Mouse (Mus musculus) lung, embryonic 16.5 days (tissue): ENCODE data around the gene Cited2. TPM values are rescaled to one million over a fixed set of nuclear protein-coding genes. Genes with fewer than 3 reads are reported as not detected.

Source experiments
- ATAC-seq: fragments of 200-750 bp; cut with Nextera tagmentation; 2 replicates; pipeline ENCODE4 v1.8.0; 2017; ENCODE audit warnings: low read depth, mild to moderate bottlenecking, moderate library complexity
- H3K27ac ChIP-seq: fragments of 300-500 bp; sonication (generic); 2 replicates; pipeline ENCODE4 v1.5.1; 2014; ENCODE audit warnings: mild to moderate bottlenecking, control low read depth, low read length
- H3K27me3 ChIP-seq: fragments of 300-500 bp; sonication (generic); 2 replicates; pipeline ENCODE4 v1.6.1; 2014; ENCODE audit warnings: low read depth, low read length, mixed read lengths; ENCODE audit not compliant: control insufficient read depth, insufficient read depth
- H3K36me3 ChIP-seq: fragments of 300-500 bp; sonication (generic); 2 replicates; pipeline ENCODE4 v1.6.1; 2014; ENCODE audit warnings: low read length; ENCODE audit not compliant: control insufficient read depth, insufficient read depth
- H3K4me1 ChIP-seq: fragments of 300-500 bp; sonication (generic); replicated peaks from 2 replicates; pipeline ENCODE4 v1.6.1; 2014; ENCODE audit warnings: low read length, mixed read lengths; ENCODE audit not compliant: control insufficient read depth, insufficient read depth
- H3K4me2 ChIP-seq: fragments of 300-500 bp; sonication (generic); 2 replicates; pipeline ENCODE4 v1.6.1; 2014; ENCODE audit warnings: low read depth, low read length, control low read depth
- H3K4me3 ChIP-seq: fragments of 300-500 bp; sonication (generic); 2 replicates; pipeline ENCODE4 v1.5.1; 2014; ENCODE audit warnings: mild to moderate bottlenecking, low read length, control low read depth
- H3K9ac ChIP-seq: fragments of 300-500 bp; sonication (generic); 2 replicates; pipeline ENCODE4 v1.6.1; 2014; ENCODE audit warnings: low read length, control low read depth
- H3K9me3 ChIP-seq: fragments of 300-500 bp; sonication (generic); 2 replicates; pipeline ENCODE4 v1.6.1; 2016; ENCODE audit warnings: low read length; ENCODE audit not compliant: control insufficient read depth
- WGBS: fragments of 180-500 bp; shearing (Covaris S2); extraction: QIAGEN DNeasy Blood & Tissue Kit; methylation state at CpG from one replicate; pipeline ENCODE4 v1.1.7; 2014; 5-methylcytosine and 5-hydroxymethylcytosine counted together
- polyA plus RNA-seq: library from polyadenylated mRNA; unstranded; fragments of >200 nt; fragmentation: Nextera tagmentation; extraction: Ambion mirVana; gene quantifications from 2 replicates; pipeline ENCODE4 v1.2.1, GENCODE M21; 2015

The Cited2 gene
- polyA plus RNA-seq, 1 experiment from 2014 or later, result 37.8 TPM

DNA sequence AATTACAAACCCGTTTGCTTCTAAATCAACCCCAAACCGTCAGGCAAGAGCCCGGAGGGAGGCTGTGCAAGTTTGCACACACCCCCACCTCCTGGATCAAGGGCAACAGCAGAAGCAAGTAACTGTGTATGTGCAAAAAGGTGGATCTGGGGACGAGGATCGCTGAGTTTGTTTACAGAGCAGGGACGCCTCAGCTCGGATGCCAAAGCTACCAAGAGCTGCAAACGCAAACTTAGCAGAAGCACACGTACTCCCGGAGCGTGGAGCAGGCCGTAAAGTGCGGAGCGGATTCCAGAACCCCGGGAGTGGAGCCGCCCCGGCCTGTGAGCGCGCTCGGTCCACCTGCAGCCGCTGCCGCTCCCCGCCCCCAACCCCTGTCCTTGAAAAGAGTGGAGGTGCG lies 860 bp upstream of the Cited2 start:
- Histone ChIP-seq H3K9ac (peak overlapping the region; percentile 96), H3K36me3 (no peaks in the 10 kb centered on the region), H3K4me2 (peak overlapping the region; percentile 75), H3K9me3 (no peaks in the 10 kb centered on the region), H3K27me3 (no peaks in the 10 kb centered on the region), H3K4me1 (peaks cover 18% of the 10 kb centered on the region), H3K27ac (peak overlapping the region; percentile 100), H3K4me3 (peak overlapping the region; percentile 93)
- under 1% methylated on average over 24 of the region's 24 CpGs for WGBS
- peak; percentile 79 for ATAC-seq

DNA sequence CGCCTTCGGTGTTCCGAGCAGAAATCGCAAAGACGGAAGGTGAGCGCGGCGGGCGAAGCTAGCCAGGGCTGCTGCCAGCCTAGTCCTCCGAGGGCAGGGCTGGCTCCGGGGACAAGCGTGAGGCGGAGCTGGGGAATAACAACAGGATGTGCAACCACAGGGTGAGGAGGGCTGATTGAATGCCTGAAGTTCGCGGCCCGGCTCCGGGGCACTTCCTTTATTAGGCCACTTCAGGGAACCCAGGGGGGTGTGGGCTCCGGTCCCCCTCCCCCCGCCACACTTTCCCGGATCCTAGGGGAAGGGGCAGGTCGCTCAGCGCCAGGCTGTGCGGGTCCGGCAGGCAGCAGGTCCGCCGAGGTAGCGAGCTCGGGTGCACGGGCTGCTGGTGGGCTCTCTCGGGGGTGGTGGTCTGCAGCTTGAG lies 413 bp downstream of the Cited2 start:
- peak overlapping the region; percentile 100 for H3K27ac ChIP-seq
- H3K9me3 ChIP-seq, result no peaks in the 10 kb centered on the region
- no peaks in the 10 kb centered on the region for H3K27me3 ChIP-seq
- H3K36me3 ChIP-seq, result no peaks in the 10 kb centered on the region
- peak overlapping the region; percentile 93 for H3K4me3 ChIP-seq
- peak; percentile 50 for ATAC-seq
- H3K4me2 ChIP-seq, result peak overlapping the region; percentile 79
- peaks cover 28% of the 10 kb centered on the region for H3K4me1 ChIP-seq
- H3K9ac ChIP-seq, result peak overlapping the region; percentile 96
- under 1% methylated on average over 30 of the region's 30 CpGs for WGBS

DNA sequence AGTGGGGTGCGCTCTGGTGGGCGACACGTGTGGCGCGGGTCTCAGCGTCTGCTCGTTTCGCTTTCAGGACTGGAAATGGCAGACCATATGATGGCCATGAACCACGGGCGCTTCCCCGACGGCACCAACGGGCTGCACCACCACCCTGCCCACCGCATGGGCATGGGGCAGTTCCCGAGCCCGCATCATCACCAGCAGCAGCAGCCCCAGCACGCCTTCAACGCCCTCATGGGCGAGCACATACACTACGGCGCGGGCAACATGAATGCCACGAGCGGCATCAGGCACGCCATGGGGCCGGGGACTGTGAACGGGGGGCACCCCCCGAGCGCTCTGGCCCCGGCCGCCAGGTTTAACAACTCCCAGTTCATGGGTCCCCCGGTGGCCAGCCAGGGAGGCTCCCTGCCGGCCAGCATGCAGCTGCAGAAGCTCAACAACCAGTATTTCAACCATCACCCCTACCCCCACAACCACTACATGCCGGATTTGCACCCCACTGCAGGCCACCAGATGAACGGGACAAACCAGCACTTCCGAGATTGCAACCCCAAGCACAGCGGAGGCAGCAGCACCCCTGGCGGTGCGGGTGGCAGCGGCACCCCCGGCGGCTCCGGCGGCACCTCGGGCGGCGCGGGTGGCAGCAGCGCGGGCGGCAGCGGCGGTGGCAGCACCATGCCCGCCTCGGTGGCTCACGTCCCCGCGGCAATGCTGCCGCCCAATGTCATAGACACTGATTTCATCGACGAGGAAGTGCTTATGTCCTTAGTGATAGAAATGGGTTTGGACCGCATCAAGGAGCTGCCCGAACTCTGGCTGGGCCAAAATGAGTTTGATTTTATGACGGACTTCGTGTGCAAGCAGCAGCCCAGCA lies 1.1 kb downstream of the Cited2 start:
- no peaks in the 10 kb centered on the region for H3K27me3 ChIP-seq
- H3K36me3 ChIP-seq, result no peaks in the 10 kb centered on the region
- H3K27ac ChIP-seq, result peak overlapping the region; percentile 100
- H3K9me3 ChIP-seq, result no peaks in the 10 kb centered on the region
- peak overlapping the region; percentile 96 for H3K9ac ChIP-seq
- peak overlapping the region; percentile 79 for H3K4me2 ChIP-seq
- ATAC-seq, result peak; percentile 15
- H3K4me1 ChIP-seq, result peaks cover 28% of the 10 kb centered on the region
- WGBS, result under 1% methylated on average over 62 of the region's 65 CpGs
- peak overlapping the region; percentile 93 for H3K4me3 ChIP-seq

DNA sequence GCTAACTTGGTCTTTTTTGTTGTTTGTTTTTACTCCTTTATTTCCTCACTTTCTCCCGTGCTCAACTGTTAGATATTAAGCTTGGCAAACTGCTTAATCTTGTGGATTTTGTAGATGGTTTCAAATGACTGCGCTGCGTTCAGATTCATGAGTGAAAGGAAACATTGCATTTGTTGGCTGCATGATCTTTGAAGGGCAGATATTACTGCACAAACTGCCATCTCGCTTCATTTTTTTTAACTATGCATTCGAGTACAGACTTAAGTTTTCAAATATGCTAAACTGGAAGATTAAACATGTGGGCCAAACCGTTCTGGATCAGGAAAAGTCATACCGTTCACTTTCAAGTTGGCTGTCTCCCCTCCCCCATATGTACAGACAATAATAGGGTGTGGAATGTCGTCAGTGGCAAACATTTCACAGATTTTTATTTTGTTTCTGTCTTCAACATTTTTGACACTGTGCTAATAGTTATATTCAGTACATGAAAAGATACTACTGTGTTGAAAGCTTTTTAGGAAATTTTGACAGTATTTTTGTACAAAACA lies 2.1 kb downstream of the Cited2 start:
- peaks cover 28% of the 10 kb centered on the region for H3K4me1 ChIP-seq
- H3K27me3 ChIP-seq, result no peaks in the 10 kb centered on the region
- H3K27ac ChIP-seq, result no peak overlapping the region; the same call in 1 of the 2 replicates
- no peaks in the 10 kb centered on the region for H3K36me3 ChIP-seq
- ATAC-seq, result no peak
- H3K4me2 ChIP-seq, result peak overlapping the region; percentile 79
- H3K4me3 ChIP-seq, result peak overlapping the region; percentile 93
- 17% methylated on average over 8 of the region's 8 CpGs for WGBS
- H3K9me3 ChIP-seq, result no peaks in the 10 kb centered on the region
- H3K9ac ChIP-seq, result peak overlapping the region; percentile 38

DNA sequence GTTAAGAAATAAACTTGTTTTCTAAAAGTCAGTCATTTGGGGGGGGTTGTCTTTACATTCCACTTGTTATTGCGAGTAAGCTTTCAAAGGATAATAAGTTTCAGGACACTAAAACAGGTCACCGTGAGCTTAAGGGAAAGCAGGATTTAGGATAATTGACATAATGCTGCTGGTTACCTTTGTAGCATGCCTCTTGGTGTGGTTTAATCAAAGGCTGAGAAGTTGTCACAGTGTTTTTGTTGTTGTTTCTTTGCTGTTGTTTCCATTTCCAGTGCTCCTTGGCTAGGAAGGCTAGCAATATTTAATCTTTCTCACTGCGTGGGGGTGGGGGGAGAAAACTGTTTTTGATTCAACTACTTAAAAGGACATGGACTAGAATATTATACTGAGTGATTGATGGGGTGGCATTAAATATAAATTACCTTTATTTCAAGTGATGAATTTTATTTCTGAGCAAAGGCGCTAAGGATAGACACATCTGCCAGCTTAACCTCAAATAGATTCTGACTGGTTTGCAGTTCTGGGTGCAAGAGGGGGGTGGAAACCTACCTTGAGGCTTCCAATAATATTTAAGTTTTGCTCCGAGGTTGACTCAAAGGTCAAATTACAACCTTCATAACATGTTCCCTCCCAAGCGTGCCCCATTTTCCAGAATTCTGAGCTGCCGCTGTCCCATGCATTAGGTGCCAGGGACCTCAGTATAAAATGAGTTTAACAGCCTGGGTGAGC lies 2.8 kb downstream of the Cited2 start:
- Histone ChIP-seq H3K9me3 (no peaks in the 10 kb centered on the region), H3K4me1 (peaks cover 26% of the 10 kb centered on the region), H3K27me3 (no peaks in the 10 kb centered on the region), H3K4me2 (peak overlapping the region; percentile 45), H3K4me3 (peak overlapping the region; percentile 25), H3K36me3 (no peaks in the 10 kb centered on the region), H3K27ac (no peak overlapping the region), H3K9ac (no peak overlapping the region)
- WGBS, result 59% methylated on average over 7 of the region's 7 CpGs
- no peak for ATAC-seq

DNA sequence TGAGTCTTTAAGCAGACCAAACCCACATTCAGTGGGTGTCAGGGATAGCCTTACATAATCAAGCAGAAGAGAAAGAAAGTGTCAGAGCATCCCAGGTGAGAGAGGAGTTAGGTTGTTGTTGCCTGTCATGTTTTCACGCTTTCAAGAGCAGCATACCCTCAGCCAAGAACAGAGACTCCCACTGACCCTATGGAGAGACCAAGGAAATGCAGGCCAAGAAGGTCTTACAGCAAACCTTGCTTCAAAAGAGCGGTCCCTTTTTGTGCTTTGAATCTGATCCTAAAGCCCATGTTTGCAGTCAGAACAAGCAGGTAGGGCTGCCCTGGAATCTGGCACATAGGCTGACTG lies 3.3 kb downstream of the Cited2 start:
- peak overlapping the region; percentile 45 for H3K4me2 ChIP-seq
- ATAC-seq, result no peak
- H3K9me3 ChIP-seq, result no peaks in the 10 kb centered on the region
- no peak overlapping the region for H3K9ac ChIP-seq
- 69% methylated on average over 2 of the region's 2 CpGs for WGBS
- no peak overlapping the region for H3K4me3 ChIP-seq
- no peaks in the 10 kb centered on the region for H3K36me3 ChIP-seq
- peaks cover 23% of the 10 kb centered on the region for H3K4me1 ChIP-seq
- no peaks in the 10 kb centered on the region for H3K27me3 ChIP-seq
- H3K27ac ChIP-seq, result 0 out of 2 replicates have a peak overlapping the region, but pooled peaks have one; percentile 9

DNA sequence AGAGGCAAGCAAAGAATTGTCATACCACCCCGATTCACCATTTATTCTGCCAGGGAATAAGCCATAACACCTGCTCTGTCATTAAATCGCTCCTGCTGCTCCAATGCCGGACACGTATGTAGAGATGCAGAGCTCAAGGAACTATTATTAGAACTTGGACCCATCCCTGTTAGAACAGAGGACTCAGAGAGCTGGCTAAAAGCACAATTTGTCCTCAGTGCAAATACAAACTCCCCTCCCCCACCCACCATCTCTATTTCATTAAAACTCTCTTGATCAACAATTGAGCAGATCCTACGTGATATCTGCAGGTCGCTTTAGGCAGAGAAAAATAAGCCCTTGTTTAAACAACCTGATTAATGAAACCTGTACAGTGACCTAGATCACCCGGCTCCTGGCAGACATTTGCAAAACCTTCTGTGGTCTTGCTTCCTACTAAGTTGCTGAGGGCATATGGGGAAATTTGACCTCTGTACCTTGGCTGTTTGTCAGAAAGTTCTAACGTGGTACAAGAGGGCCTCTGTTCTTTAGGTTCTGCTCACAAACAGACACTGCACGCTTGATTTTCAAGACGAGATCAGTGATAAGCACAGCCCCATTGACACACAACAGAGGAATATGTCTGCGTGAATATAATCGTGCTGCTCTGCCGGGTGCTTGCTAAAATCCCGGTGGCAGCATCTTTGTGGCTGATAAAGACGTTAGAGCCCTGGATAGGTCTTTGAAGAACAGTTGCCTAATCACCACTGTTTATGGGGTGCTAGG lies 4.3 kb downstream of the Cited2 start:
- WGBS, result 15% methylated on average over 15 of the region's 15 CpGs
- no peak for ATAC-seq
- Histone ChIP-seq H3K9ac (no peak overlapping the region), H3K4me3 (no peak overlapping the region), H3K36me3 (no peaks in the 10 kb centered on the region), H3K9me3 (no peaks in the 10 kb centered on the region), H3K4me1 (peaks cover 23% of the 10 kb centered on the region), H3K4me2 (peak overlapping the region; percentile 17; the same call in 1 of the 2 replicates), H3K27me3 (no peaks in the 10 kb centered on the region), H3K27ac (peak overlapping the region; percentile 53)

DNA sequence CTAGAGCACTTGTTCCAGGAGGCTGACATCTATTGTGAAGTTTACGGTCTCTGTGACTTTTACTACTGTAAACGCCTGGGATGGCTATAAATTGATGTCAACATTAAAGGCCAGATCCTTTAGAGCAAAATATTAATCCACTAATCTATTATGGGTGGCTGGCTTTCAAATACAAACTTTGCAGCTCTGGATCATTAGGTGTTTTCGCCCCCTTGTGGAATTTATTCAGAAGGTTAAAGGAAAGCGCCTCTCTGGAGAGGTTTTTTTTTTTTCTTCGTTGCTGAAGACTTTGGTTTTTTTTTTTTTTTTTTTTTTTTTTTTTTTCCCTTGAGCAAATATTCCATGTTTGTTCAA lies 4.9 kb downstream of the Cited2 start:
- Histone ChIP-seq H3K9me3 (no peaks in the 10 kb centered on the region), H3K4me1 (peaks cover 23% of the 10 kb centered on the region), H3K9ac (no peak overlapping the region), H3K4me3 (no peak overlapping the region), H3K27me3 (no peaks in the 10 kb centered on the region), H3K4me2 (peak overlapping the region; percentile 17; the same call in 1 of the 2 replicates), H3K27ac (peak overlapping the region; percentile 53), H3K36me3 (no peaks in the 10 kb centered on the region)
- ATAC-seq, result no peak
- 0% methylated on average over 5 of the region's 5 CpGs for WGBS
